Mouse (Mus musculus) spleen, postnatal 4 days (tissue): ENCODE measurements around the gene Cacna2d4.
"Not testable (repeated sequence)": the region's sequence is repeated elsewhere in the genome, so short reads cannot be mapped to it uniquely, and the experiment has no call there.

Source experiments
- DNase-seq, 2 experiments: peaks; one replicate each; pipeline ENCODE4 v3.0.0; 2022; ENCODE audit warnings: low spot score in 2 of 2

Gene Cacna2d4

GRCm38 (mm10) chr6:119341409-119341808 lies 105.1 kb downstream of the Cacna2d4 start:
- no peak for DNase-seq

GRCm38 (mm10) chr6:119346257-119346656 lies 109.9 kb downstream of the Cacna2d4 start:
- DNase-seq, result no peak

GRCm38 (mm10) chr6:119347813-119348212 lies 111.5 kb downstream of the Cacna2d4 start:
- no peak for DNase-seq

- DNase-seq, result peak; percentile 62 to 87
Measured at GRCm38 (mm10) chr6:119348234-119348633, 111.9 kb downstream of the Cacna2d4 start.

DNA sequence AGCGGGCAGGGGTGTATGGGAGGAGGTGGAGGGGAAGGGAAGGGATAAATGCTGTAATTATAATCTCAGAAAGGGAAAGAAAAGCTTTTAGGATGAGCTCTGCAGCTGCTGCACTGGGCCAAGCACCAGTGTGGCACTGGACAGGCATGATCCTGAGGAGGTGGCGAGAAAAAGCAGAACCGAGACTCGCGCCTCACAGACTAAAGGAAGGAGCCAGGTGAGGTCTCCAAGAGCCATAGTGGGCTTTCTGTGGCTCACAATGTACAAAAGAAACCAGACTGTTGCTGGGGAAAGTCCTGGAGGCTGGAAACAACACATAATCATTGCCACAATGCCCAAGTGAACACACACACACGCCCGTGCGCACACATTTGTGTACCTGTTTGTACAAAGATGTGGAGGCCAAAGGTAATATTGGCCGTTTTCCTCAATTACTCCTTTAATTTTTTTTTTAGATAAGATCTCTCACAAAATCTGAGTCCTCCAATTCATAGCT lies 114.4 kb downstream of the Cacna2d4 start:
- DNase-seq, result no peak

DNA sequence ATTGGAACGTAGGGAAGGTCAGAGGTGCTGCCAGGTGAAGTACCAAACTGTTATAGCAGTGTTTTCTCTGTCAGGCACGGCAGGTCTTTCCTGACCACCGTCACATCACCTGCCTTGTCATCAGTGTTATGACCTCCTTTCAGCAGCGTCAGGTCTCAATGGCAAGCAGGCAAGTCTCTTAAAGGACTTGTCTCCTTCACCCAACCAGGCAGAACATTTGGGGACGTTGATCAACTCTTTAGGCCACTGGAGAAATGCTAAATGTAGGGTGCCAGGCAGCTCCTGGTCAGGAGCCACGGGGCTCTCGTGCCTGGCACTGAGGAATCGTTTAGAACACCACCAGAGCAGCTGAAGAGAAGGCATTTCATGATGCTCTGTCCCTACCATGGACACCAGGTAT lies 115.3 kb downstream of the Cacna2d4 start:
- DNase-seq, result no peak

DNA sequence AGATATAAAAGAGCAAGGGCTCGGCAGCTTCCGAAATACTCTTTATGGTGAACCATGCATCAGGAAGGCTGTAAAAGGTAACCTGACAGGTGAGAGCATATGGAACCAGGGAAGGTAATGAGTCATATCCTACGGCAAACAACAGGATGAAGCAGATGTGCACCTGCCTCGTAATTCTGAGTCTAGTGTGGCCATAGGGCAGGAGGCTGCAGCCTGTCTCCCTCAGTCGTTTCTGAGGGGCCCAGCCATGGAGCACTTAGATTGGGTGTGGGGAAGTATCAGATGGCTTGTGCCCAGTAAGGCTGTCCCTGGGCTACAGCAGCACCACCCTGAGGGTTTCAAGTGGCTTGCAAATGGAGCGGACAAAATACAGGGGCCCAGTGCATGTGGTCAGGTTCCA lies 116.2 kb downstream of the Cacna2d4 start:
- DNase-seq, result no peak

- no peak for DNase-seq
Measured at GRCm38 (mm10) chr6:119358020-119358571, 121.8 kb downstream of the Cacna2d4 start.

- not testable (repeated sequence) for DNase-seq
Measured at GRCm38 (mm10) chr6:119360250-119360649, 123.9 kb downstream of the Cacna2d4 start.

GRCm38 (mm10) chr6:119360925-119361702 lies 124.8 kb downstream of the Cacna2d4 start:
- no peak for DNase-seq

DNA sequence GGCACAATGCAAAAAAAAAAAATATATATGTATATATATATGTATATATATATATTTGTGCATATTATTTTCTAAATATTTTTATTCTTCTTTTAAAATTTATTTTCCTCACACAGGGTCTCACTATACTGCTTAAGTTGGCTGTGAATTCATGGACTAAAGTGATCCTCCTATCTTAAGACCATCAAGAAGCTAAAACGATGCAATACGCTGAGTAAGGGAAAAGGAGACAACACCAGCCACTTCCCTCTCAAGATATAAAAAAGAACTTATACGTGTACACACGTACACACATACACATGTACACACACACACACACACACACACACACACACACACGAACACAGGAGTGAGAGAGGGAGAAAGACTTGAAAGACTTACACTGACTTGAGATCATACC lies 127.3 kb downstream of the Cacna2d4 start:
- no peak for DNase-seq

GRCm38 (mm10) chr6:119366800-119367199 lies 130.5 kb downstream of the Cacna2d4 start:
- not testable (repeated sequence) for DNase-seq

DNA sequence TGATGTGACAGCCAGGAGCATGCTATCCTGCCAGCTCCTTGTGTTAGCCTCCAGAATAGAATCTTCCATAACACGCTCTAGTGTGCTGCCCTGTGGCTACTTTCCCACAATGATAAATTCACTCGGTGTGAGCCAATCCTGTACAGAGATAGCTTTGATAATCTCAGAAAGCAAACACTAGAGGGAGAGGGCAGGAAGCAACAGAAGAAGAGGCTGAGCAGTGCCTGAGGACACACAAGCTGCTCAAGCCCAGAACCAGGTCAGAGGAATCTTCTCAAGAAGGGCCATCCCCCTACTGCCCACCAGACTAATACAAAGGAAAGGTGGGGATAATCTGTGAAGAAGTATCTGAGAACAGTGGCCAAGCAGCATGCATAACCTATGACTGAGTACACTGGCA lies 131.1 kb downstream of the Cacna2d4 start:
- no peak for DNase-seq

DNA sequence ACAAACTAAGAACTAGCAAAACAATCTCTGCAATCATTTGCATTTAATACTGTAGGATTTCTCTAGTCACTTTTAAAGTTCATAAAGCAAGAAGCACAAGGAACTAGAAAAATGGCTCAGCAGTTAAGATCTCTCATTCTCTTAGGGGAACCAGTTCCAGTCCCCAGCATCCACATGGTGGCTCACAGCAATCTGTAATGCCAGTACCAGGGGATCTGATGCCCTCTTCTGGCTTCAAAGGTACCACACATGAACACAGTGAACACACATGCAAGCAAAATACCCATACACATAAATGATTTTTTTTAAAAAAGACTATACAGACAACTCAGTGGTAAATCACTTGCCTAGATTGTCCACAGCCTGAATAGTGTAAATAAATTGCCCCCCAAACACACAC lies 135.3 kb downstream of the Cacna2d4 start:
- DNase-seq, result no peak

GRCm38 (mm10) chr6:119372237-119372636 lies 135.9 kb downstream of the Cacna2d4 start:
- DNase-seq, result no peak

- no peak for DNase-seq
Measured at GRCm38 (mm10) chr6:119373000-119373705, 136.8 kb downstream of the Cacna2d4 start.

DNA sequence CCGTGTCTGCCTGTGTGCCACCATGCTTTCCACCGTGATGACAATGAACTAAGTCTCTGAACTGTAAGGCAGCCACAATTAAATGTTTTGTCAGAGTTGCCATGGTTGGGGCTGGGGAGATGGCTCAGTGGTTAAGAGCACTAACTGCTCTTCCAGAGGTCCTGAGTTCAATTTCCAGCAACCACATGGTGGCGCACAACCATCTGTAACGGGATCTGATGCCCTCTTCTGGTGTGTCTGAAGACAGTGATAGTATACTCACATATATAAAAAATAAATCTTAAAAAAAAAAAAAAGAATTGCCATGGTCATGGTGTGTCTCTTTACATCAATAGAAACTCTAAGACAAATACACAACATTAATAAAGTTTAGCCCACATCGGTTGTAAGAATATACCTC lies 138.7 kb downstream of the Cacna2d4 start:
- DNase-seq, result no peak

GRCm38 (mm10) chr6:119377613-119378012 lies 141.3 kb downstream of the Cacna2d4 start:
- no peak for DNase-seq

- DNase-seq, result no peak
Measured at GRCm38 (mm10) chr6:119378631-119379030, 142.3 kb downstream of the Cacna2d4 start.

DNA sequence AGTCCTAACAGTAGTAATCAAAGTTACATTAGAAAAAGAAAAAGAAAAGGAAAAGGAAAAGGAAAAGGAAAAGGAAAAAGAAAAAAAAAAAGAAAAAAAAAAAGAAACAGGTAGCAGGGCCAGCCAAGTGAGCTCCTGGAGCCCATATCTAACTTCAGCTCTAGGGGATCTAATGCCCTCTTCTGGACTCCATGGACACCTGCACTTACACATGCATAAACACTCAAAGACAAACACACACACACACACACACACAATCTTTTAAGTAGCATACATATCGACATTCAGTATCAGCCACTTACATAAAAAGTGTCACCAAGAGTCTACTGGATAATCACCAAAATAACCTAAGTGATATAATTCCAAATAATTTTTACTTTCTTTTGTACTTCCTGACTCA lies 149.3 kb downstream of the Cacna2d4 start:
- no peak for DNase-seq

- no peak for DNase-seq
Measured at GRCm38 (mm10) chr6:119386421-119386820, 150.1 kb downstream of the Cacna2d4 start.

DNA sequence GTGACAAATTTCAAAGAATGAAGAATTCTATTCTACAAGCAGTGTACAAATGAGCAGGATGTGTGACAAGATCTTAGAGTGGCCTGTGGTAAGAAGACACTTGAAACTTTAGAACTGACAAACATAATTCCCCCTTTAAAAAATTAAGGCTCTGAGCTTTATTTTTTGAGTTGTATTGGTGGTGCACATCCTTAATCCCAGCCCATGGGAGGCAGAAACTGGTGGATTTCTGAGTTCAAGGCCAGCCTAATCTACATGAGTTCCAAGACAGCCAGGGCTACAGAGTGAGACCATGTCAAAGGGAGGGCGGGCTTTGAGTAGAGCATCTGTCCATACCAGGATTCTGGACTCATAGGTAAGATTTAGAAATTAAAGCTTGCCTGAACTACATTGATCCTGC lies 150.5 kb downstream of the Cacna2d4 start:
- DNase-seq, result no peak
